Mouse (Mus musculus) ES-E14 (cell line): Measurements from ENCODE around the gene Tmem189. TPM values are rescaled to one million over a fixed set of nuclear protein-coding genes. Genes with fewer than 3 reads are reported as not detected.

Source experiments
- DNase-seq: peaks from one replicate; pipeline ENCODE4 v3.0.0-alpha.2; 2013; ENCODE audit warnings: low read depth, low spot score
- H3K27ac ChIP-seq: 2 replicates; pipeline ENCODE4 v1.5.1; 2012; ENCODE audit warnings: low read depth, mild to moderate bottlenecking, low read length, moderate library complexity, mixed read lengths; ENCODE audit not compliant: poor library complexity, insufficient read depth, severe bottlenecking
- H3K36me3 ChIP-seq: 2 replicates; pipeline ENCODE4 v1.6.1; 2012; ENCODE audit warnings: mild to moderate bottlenecking, low read length, moderate library complexity, mixed read lengths; ENCODE audit not compliant: control insufficient read depth, poor library complexity, insufficient read depth, severe bottlenecking
- H3K4me1 ChIP-seq, 2 experiments: fragments of 150-350 bp in 1 of 2; sonication (generic) in 1 of 2; 2 replicates each; pipeline ENCODE4 v1.6.1; 2012; ENCODE audit warnings: low read length in 2 of 2, mild to moderate bottlenecking in 1 of 2, mixed read lengths in 1 of 2; ENCODE audit not compliant: control insufficient read depth in 2 of 2, insufficient read depth in 2 of 2, poor library complexity in 1 of 2
- H3K4me3 ChIP-seq, 2 experiments: fragments of 150-350 bp in 1 of 2; sonication (generic) in 1 of 2; 2 replicates each; pipeline ENCODE4 v1.5.1; 2012; ENCODE audit warnings: low read length in 2 of 2, low read depth in 1 of 2, mild to moderate bottlenecking in 1 of 2, mixed read lengths in 1 of 2; ENCODE audit not compliant: insufficient read depth in 1 of 2, poor library complexity in 1 of 2, severe bottlenecking in 1 of 2
- H3K9ac ChIP-seq: 2 replicates; pipeline ENCODE4 v1.6.1; 2012; ENCODE audit warnings: low read depth, mild to moderate bottlenecking, low read length, mixed read lengths; ENCODE audit not compliant: poor library complexity, insufficient read depth, severe bottlenecking
- H3K9me3 ChIP-seq: fragments of 150-350 bp; sonication (generic); 2 replicates; pipeline ENCODE4 v1.6.1; 2012; ENCODE audit warnings: low read depth, mild to moderate bottlenecking, low read length; ENCODE audit not compliant: control insufficient read depth, insufficient read depth
- CHD2 ChIP-seq: IDR thresholded peaks from 2 replicates; pipeline ENCODE4 v1.6.1; 2014; ENCODE audit warnings: mild to moderate bottlenecking, low read depth, low read length, inconsistent platforms
- HCFC1 ChIP-seq: IDR thresholded peaks from 2 replicates; pipeline ENCODE4 v1.6.1; 2012; ENCODE audit warnings: low read length, inconsistent platforms, borderline replicate concordance; ENCODE audit not compliant: insufficient read depth
- MAFK ChIP-seq: IDR thresholded peaks from 2 replicates; pipeline ENCODE4 v1.6.1; 2014; ENCODE audit warnings: mild to moderate bottlenecking, low read depth, low read length, inconsistent platforms; ENCODE audit not compliant: insufficient read depth
- ZC3H11A ChIP-seq: IDR thresholded peaks from 2 replicates; pipeline ENCODE4 v1.6.1; 2012; ENCODE audit warnings: low read depth, mild to moderate bottlenecking, inconsistent platforms, low read length, borderline replicate concordance
- ZNF384 ChIP-seq: IDR thresholded peaks from 2 replicates; pipeline ENCODE4 v1.6.1; 2012; ENCODE audit warnings: low read depth, low read length, inconsistent platforms
- in situ Hi-C, 2 experiments: fragments of 600-800 bp; cut with MboI; formaldehyde crosslinking; loops; one replicate each; pipeline ENCODE4 v1.15.1; 2025; ENCODE audit warnings: low sequenced_read_pairs in 2 of 2, inconsistent platforms in 1 of 2; ENCODE audit not compliant: unreplicated experiment in 2 of 2
- total RNA-seq: library from RNA; depleted of rRNA; stranded (reverse); fragments of 300-350 nt; gene quantifications from 2 replicates; pipeline ENCODE4 v1.2.3, GENCODE M21; 2012

The Tmem189 gene
- total RNA-seq, 1 experiment = 43.7 TPM

DNA sequence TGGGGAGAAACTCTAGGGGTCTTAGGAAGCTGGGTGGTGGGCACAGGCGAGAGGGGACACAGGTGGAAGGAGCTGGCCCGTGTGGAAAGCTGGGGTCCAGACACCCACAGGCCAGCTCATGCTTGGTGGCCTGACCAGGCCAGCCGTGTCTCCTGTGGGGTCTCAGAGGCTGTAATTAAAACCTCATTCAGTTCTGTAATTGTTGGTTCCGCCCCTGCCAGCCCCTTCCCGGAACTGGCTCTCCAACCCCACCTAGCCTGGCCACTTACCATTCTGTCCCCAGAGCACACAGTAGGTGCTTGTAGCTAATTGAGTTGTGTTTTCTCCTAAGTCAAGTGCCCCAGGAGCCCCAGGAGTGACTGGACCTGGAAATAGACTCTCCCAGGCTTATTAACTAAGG is 90.4 kb downstream of the Tmem189 start:
- H3K9me3 ChIP-seq = no peaks in the 10 kb centered on the region
- H3K36me3 ChIP-seq = no peaks in the 10 kb centered on the region
- TF ChIP-seq ZNF384 (no peak), HCFC1 (no peak), CHD2 (no peak), ZC3H11A (no peak), MAFK (no peak)
- peaks cover 0 to 7% of the 10 kb centered on the region in 2 experiments; a peak in 1 of 4 replicates for H3K4me1 ChIP-seq
- in situ Hi-C loops = loop anchor here in 1 of 2 experiments (5.0 kb wide), 1 partner anchor 52 kb away; no protein-coding TSS in a partner anchor
- H3K27ac ChIP-seq = no peak overlapping the region
- H3K4me3 ChIP-seq = no peak overlapping the region
- no peak overlapping the region for H3K9ac ChIP-seq
- no peak for DNase-seq

DNA sequence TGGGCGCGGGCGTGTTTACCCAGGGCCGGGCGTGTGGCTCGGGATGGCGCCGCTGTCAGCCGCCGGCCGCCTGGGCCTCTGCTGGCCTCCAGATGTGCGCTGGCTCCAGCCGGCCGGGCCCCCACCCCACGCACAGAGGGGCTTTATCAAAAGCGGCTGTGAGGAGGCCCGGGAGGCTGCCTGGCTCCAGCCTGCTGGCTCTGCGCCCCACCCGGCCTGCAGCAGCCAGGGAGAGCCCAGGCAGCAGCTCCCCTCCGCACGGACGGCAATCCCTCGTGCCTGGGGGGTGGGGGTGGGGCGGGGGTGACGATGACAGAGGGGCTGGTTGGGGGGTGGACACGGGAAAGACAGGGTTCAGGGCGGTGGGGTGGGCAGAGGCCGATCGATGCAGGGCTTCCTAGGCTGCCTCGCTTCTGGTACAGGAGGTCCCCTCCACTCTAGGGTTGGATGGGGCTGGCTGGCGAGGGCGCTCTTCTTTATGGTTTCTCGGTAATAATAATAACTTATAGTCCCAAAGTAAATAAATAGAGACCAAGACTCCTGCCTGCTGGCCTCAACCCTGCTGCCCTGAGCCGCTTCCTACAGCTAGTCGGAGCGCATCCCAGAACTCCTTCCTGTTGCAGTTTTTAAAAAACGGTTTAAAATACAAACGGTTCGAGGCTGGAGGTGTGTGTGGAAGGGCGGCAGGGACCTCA is 92.0 kb downstream of the Tmem189 start:
- Histone ChIP-seq H3K27ac (no peak overlapping the region), H3K9ac (peak overlapping the region; percentile 40), H3K4me1 (peaks cover 0 to 7% of the 10 kb centered on the region in 2 experiments; a peak in 1 of 4 replicates), H3K4me3 (peak overlapping the region; percentile 58 to 59; a peak in 3 of 4 replicates), H3K9me3 (no peaks in the 10 kb centered on the region), H3K36me3 (no peaks in the 10 kb centered on the region)
- in situ Hi-C loops = loop anchor here in 1 of 2 experiments (5.0 kb wide), 1 partner anchor 50 kb away; no protein-coding TSS in a partner anchor
- TF ChIP-seq CHD2 (no peak), ZC3H11A (no peak), HCFC1 (no peak), ZNF384 (no peak), MAFK (no peak)
- DNase-seq = no peak

DNA sequence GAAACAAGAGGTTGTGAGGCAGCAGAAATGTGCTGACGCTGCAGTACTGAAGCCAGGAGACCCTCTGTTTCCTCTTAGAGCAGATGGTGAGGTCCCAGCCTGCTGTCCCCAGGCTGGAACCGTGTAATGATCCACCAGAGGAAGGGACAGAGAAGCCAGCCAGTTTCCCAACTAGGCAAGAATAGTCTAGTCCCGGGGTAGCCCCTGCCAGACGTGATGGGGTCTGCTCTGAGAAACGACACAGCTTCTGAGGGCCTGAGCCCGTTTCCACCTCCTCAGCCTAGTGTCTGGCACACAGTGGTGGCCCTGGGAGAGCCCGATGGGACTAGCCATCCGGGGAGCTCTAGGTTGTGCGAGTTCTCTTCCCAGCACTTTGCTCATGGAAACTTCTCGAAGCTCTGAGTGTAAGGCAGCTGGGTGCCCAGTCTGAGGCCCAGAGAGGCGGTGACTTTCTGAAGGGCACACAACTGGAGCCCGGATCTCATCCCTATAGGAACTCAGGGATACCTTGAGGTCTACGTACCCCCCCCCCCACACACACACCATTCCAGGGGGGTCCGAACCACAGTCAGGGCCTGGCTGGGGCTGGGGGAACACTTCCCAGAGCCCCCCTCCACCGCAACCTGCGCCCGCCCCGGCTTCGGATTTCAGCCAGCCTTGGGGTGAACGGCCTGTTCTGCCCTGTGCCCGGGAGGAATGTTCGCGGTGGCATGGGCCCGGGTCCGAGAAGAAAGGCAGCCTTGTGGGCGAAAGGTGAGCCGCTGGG is 92.7 kb downstream of the Tmem189 start:
- no peak overlapping the region for H3K27ac ChIP-seq
- H3K4me1 ChIP-seq = peaks cover 0 to 7% of the 10 kb centered on the region in 2 experiments; a peak in 1 of 4 replicates
- peak; percentile 87 for TF ChIP-seq MAFK
- no peak for TF ChIP-seq HCFC1
- TF ChIP-seq ZC3H11A = no peak
- no peaks in the 10 kb centered on the region for H3K9me3 ChIP-seq
- in situ Hi-C loops = loop anchor here in 1 of 2 experiments (5.0 kb wide), 1 partner anchor 50 kb away; no protein-coding TSS in a partner anchor
- H3K36me3 ChIP-seq = no peaks in the 10 kb centered on the region
- peak overlapping the region; percentile 58 to 59 for H3K4me3 ChIP-seq
- H3K9ac ChIP-seq = peak overlapping the region; percentile 40
- DNase-seq = no peak

DNA sequence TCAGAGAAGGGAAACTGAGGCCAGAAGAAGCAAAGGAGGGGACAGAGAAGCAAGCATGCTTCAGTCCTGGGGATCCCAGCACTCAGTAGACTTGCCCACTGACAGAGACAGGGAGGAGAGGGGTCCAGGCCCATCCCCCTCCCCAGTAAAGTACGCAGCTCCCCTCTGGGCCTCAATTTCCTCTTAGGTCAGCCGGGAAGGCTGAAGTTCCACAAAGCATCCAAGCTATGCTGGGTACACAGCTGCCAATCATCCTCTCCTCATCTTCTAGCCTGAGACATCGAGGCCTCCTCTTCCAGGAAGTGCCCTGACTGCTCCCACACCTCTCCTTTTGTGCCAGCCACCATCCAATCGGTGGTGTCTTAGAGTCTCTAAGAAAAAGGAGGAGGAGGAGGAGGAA is 93.4 kb downstream of the Tmem189 start:
- in situ Hi-C loops = loop anchor here in 1 of 2 experiments (5.0 kb wide), 1 partner anchor 49 kb away; no protein-coding TSS in a partner anchor
- no peak for DNase-seq
- peaks cover 0 to 7% of the 10 kb centered on the region in 2 experiments; a peak in 1 of 4 replicates for H3K4me1 ChIP-seq
- no peak overlapping the region for H3K9ac ChIP-seq
- TF ChIP-seq HCFC1 = no peak
- TF ChIP-seq CHD2 = no peak
- no peak for TF ChIP-seq ZNF384
- no peak for TF ChIP-seq ZC3H11A
- no peak for TF ChIP-seq MAFK
- H3K36me3 ChIP-seq = no peaks in the 10 kb centered on the region
- no peak overlapping the region for H3K27ac ChIP-seq
- no peaks in the 10 kb centered on the region for H3K9me3 ChIP-seq
- H3K4me3 ChIP-seq = no peak overlapping the region
